Mouse (Mus musculus) embryonic facial prominence, embryonic 12.5 days (tissue): ENCODE measurements around the gene Vars2. TPM values are rescaled to one million over a fixed set of nuclear protein-coding genes. Genes with fewer than 3 reads are reported as not detected.

ENCODE experiments used
- ATAC-seq: fragments of 200-750 bp; cut with Nextera tagmentation; 2 replicates; pipeline ENCODE4 v1.8.0; 2017; ENCODE audit not compliant: insufficient number of reproducible peaks, insufficient read depth, low FRiP score, low TSS enrichment
- H3K27ac ChIP-seq: fragments of 300-500 bp; sonication (generic); 2 replicates; pipeline ENCODE4 v1.5.1; 2016; ENCODE audit warnings: mild to moderate bottlenecking
- H3K27me3 ChIP-seq: fragments of 300-500 bp; sonication (generic); 2 replicates; pipeline ENCODE4 v1.6.1; 2016; ENCODE audit warnings: mild to moderate bottlenecking, moderate library complexity
- H3K36me3 ChIP-seq: fragments of 300-500 bp; sonication (generic); 2 replicates; pipeline ENCODE4 v1.6.1; 2016; ENCODE audit warnings: mild to moderate bottlenecking
- H3K4me1 ChIP-seq: fragments of 300-500 bp; sonication (generic); 2 replicates; pipeline ENCODE4 v1.6.1; 2016
- H3K4me2 ChIP-seq: fragments of 300-500 bp; sonication (generic); replicated peaks from 2 replicates; pipeline ENCODE4 v1.6.1; 2016; ENCODE audit warnings: mild to moderate bottlenecking, moderate library complexity
- H3K4me3 ChIP-seq: fragments of 300-500 bp; sonication (generic); 2 replicates; pipeline ENCODE4 v1.5.1; 2016; ENCODE audit warnings: mild to moderate bottlenecking
- H3K9ac ChIP-seq: fragments of 300-500 bp; sonication (generic); 2 replicates; pipeline ENCODE4 v1.6.1; 2016; ENCODE audit warnings: mild to moderate bottlenecking, moderate library complexity
- H3K9me3 ChIP-seq: fragments of 300-500 bp; sonication (generic); 2 replicates; pipeline ENCODE4 v1.6.1; 2016; ENCODE audit warnings: mild to moderate bottlenecking, moderate library complexity
- WGBS: fragments of 180-500 bp; shearing (Covaris S2); methylation state at CpG from one replicate; pipeline ENCODE4 v1.1.7; 2016; 5-methylcytosine and 5-hydroxymethylcytosine counted together
- polyA plus RNA-seq: library from polyadenylated mRNA; unstranded; fragments of >200 nt; fragmentation: Nextera tagmentation; extraction: Ambion mirVana; gene quantifications from 2 replicates; pipeline ENCODE4 v1.2.1, GENCODE M21; 2016

The Vars2 gene
- polyA plus RNA-seq, 1 experiment from 2014 or later: 18.5 TPM

DNA sequence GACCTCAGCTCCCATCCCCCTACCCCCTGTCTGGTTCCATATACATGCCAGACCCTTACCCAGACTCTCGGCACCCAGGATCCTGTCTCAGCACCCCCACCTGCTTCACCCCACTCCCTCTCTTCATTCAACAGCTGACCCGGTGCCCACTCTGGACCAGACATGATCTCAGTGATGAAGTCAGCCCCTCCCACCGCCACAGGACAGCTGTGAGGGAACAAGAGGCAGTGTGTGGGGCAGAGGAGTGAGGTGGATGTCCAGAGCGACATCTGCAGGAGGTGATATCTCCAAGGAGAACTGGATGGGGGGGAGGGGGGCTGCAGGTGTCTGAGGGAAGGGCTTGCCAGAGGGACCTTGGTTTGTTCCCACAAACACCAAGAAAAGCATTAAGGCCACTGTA is 24.4 kb upstream of the Vars2 start:
- H3K4me3 ChIP-seq: no peak overlapping the region
- H3K4me2 ChIP-seq: no peak overlapping the region
- no peak overlapping the region for H3K27ac ChIP-seq
- no peak overlapping the region for H3K9ac ChIP-seq
- no peaks in the 10 kb centered on the region for H3K27me3 ChIP-seq
- no peak for ATAC-seq
- peaks cover 74% of the 10 kb centered on the region for H3K36me3 ChIP-seq
- H3K9me3 ChIP-seq: 0 out of 2 replicates have a peak, but pooled peaks cover 3% of the 10 kb centered on the region
- WGBS: 82% methylated on average over 4 of the region's 4 CpGs
- peaks cover 3% of the 10 kb centered on the region for H3K4me1 ChIP-seq

DNA sequence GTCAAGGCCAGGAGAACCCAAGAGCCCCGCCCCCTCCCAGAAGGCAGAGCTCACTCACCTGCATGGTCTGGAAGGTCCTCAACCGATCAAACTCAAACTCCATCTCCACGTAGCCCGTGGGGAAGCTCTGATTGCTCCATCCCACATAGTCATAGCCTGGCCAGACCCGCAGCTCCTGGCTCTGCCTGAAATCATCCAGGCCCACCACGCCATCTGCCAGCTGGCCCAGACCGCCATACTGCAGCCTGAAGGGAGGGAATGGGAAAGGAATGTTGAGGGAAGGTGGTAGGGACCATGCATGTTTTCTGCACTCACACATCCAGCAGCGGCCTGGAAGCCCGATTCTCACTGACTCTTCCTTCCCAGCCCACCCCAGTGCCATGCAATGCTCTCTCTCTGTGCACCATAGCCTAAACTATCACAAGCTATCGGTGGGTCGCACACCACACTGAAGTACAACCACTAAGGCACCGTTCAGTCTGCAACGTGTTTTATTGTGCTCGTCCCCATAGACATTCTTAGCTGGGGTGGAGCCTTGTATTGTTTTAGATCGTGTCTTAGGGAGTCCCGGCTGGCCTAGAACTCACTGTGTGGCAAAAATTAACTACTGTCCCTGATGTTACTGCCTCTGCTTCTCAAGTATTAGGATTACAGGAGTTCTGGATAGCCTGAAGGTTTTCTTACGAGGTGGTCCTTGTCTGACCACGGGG is 22.7 kb upstream of the Vars2 start:
- Histone ChIP-seq H3K27ac (no peak overlapping the region), H3K4me2 (no peak overlapping the region), H3K36me3 (peaks cover 84% of the 10 kb centered on the region), H3K4me3 (no peak overlapping the region), H3K9me3 (no peaks in the 10 kb centered on the region), H3K9ac (no peak overlapping the region), H3K4me1 (no peaks in the 10 kb centered on the region), H3K27me3 (0 out of 2 replicates have a peak, but pooled peaks cover 4% of the 10 kb centered on the region)
- WGBS: 90% methylated on average over 18 of the region's 18 CpGs
- ATAC-seq: no peak

DNA sequence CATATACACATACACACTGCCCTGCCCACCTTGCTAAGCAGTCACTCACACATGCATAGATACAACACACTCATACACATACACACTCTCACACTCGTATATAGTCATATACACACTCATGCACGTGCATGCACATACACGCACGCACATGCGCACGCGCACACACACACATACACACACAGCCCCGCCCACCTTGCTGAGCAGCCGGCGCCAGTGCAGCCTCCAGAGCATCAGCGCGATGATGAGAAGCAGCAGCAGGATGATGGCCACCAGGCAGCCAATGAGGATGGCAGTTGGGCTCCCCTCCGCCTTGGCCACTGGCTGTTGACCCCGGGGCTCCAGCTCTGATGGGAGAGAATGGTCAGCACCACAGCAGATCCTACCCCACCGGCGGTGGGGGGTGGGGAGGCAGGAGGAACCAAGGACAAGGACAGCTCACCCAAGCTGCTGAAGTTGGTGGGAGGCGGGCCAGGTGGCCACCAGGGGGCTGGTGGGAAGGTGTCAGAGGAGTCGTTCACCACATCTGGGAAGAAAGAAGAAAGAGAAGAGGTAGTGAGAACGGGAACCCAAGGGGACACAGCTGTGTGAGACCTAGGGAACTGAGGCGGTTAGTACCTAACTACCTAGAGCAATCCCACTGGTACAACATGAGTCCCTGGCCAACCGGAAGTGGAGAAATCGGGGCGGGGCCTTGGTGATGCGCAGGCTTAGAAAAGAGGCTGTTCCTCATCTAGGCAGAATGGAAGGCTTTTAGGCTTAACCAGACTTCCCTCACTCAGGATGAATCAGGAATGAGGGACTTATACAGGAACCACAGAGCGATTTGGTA is 21.2 kb upstream of the Vars2 start:
- Histone ChIP-seq H3K27ac (no peak overlapping the region), H3K27me3 (0 out of 2 replicates have a peak, but pooled peaks cover 4% of the 10 kb centered on the region), H3K4me1 (no peaks in the 10 kb centered on the region), H3K36me3 (peaks cover 94% of the 10 kb centered on the region), H3K9ac (no peak overlapping the region), H3K4me3 (no peak overlapping the region), H3K4me2 (no peak overlapping the region), H3K9me3 (no peaks in the 10 kb centered on the region)
- ATAC-seq: no peak
- 89% methylated on average over 25 of the region's 25 CpGs for WGBS

DNA sequence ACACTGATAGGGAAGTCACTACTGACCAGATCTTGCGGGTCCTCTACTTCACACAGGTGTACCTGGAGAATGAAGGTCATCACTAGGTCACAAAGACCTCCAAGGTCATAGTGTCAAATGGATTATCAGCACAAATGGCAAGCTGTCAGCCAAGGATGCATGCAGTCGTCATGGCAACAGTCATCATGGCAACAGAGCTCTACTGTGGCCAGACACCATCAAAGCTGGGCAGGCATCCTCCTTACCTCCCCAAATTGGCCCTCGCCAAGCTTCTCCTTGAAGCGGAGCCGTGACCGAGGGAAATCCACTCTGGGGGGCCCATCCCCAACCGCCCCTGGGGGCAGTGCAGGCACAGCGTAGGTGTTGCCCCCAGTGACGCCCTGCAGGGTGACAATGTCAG is 17.7 kb upstream of the Vars2 start:
- 80% methylated on average over 9 of the region's 9 CpGs for WGBS
- Histone ChIP-seq H3K36me3 (peaks cover 82% of the 10 kb centered on the region), H3K4me2 (no peak overlapping the region), H3K27me3 (0 out of 2 replicates have a peak, but pooled peaks cover 4% of the 10 kb centered on the region), H3K4me1 (no peaks in the 10 kb centered on the region), H3K9ac (no peak overlapping the region), H3K27ac (no peak overlapping the region), H3K9me3 (no peaks in the 10 kb centered on the region), H3K4me3 (no peak overlapping the region)
- no peak for ATAC-seq

DNA sequence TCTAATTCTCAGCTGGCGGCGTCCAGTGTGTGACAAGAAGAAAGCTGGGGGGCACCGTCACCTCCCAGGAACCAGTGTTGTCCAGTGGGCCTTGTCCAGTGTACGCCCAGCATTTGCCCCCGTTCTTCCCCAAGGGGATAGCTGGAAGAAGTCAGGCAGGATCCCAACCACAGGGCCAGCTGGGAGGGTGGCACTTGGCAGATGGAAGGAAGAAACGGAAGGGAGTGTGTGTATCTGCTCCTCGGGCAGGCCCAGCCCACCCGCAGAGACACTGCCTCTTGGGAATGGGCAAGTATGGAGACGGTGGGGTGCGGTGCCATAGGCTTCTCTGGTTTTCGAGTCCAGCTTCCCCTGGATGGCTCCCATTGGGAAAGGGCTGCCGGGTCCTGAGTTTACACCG is 14.6 kb upstream of the Vars2 start:
- H3K9ac ChIP-seq: no peak overlapping the region
- 0 out of 2 replicates have a peak, but pooled peaks cover 4% of the 10 kb centered on the region for H3K27me3 ChIP-seq
- no peaks in the 10 kb centered on the region for H3K4me1 ChIP-seq
- H3K4me3 ChIP-seq: no peak overlapping the region
- no peak overlapping the region for H3K4me2 ChIP-seq
- H3K27ac ChIP-seq: no peak overlapping the region
- peaks cover 52% of the 10 kb centered on the region for H3K36me3 ChIP-seq
- no peak for ATAC-seq
- WGBS: 85% methylated on average over 13 of the region's 13 CpGs
- no peaks in the 10 kb centered on the region for H3K9me3 ChIP-seq

DNA sequence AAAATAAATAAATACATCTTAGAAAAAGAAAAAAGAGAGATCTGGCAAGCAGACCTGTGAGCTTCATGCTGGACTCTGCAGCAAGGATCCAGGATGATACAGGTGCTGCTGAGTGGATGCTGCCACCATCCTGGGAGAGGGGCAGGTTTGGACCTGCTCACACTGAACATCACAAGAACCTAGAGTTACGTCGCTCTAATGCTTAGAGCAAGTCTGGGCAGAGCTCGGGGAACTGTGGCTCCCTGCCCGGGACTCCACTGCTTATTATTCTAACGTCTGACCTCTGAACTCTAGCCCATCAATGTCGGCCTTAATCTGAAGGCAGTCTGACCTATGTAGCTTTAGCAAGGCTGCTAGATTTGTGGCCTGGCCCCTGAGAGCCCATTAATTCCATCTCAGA is 13.2 kb upstream of the Vars2 start:
- no peak for ATAC-seq
- H3K9me3 ChIP-seq: no peaks in the 10 kb centered on the region
- 24% methylated on average over 6 of the region's 6 CpGs for WGBS
- no peak overlapping the region for H3K4me2 ChIP-seq
- H3K27ac ChIP-seq: no peak overlapping the region
- H3K9ac ChIP-seq: no peak overlapping the region
- H3K27me3 ChIP-seq: no peaks in the 10 kb centered on the region
- H3K36me3 ChIP-seq: peaks cover 38% of the 10 kb centered on the region
- H3K4me1 ChIP-seq: no peaks in the 10 kb centered on the region
- H3K4me3 ChIP-seq: no peak overlapping the region

DNA sequence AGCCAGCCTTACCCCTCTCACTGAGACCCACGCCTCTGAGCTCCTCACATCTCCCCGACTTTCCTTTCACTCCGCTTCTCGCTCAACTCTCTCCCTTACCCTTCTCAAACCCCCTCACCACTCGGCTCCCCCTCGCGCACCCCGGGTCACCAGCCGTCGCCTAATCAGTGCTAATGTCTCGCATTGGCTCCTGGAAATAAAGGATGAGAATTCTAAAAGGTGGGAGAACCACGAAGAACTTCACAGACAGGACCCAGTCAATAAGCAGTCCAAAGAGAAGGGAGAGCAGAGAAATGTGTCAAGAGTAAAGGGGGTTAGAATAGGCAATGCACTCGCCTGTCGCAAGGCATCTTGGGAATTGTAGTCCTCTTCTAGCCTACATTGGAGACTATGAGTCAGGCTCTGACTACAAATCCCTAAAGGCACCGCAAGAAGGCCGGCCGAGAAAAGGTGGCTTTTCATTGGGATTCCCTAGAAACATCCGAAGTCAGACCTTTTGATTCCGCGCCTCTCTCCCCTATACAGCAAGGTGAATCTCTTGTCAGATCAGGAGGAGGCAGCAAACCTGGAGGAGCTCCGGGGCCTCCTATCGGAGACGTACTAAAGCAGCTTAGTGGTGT is 6.1 kb upstream of the Vars2 start, which contains the start of gene Gtf2h4:
Gene Gtf2h4, minus strand, starts transcription at position 324 of the 620 bp plus-strand sequence.
- H3K9me3 ChIP-seq: no peaks in the 10 kb centered on the region
- H3K9ac ChIP-seq: peak within 1 kb of the TSS; percentile 81
- peak; percentile 91 for ATAC-seq
- H3K4me2 ChIP-seq: peak within 1 kb of the TSS; percentile 71
- H3K36me3 ChIP-seq: peaks cover 19% of the 10 kb centered on the region
- no peak within 1 kb of the TSS for H3K27ac ChIP-seq
- peaks cover 6% of the 10 kb centered on the region; the same call in 1 of the 2 replicates for H3K4me1 ChIP-seq
- WGBS: 2% methylated on average over 23 of the region's 23 CpGs
- H3K27me3 ChIP-seq: no peaks in the 10 kb centered on the region
- H3K4me3 ChIP-seq: peak within 1 kb of the TSS; percentile 83

DNA sequence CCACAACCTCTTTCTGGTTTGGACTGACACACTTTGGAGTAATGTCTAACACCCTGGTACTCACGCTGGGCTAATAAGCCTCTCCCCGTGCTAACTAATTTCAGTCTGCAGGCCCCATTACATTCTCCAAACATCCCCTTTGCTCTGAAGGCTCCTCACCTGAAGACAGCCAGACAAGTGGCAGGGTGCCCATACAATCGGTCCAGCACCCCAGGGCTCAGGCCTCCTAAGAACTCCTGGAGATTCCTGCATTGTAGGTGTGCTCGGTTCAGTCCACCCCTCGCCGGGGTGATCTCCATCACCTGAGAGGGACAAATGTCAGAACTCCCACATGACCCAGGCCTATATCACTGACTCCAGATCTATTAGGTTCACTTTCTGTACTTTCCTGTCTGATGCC is 5.1 kb upstream of the Vars2 start:
- 88% methylated on average over 6 of the region's 6 CpGs for WGBS
- Histone ChIP-seq H3K27ac (no peak overlapping the region), H3K36me3 (peaks cover 19% of the 10 kb centered on the region), H3K9me3 (no peaks in the 10 kb centered on the region), H3K9ac (peak overlapping the region; percentile 81; the same call in 1 of the 2 replicates), H3K27me3 (no peaks in the 10 kb centered on the region), H3K4me1 (peaks cover 10% of the 10 kb centered on the region), H3K4me2 (peak overlapping the region; percentile 71), H3K4me3 (peak overlapping the region; percentile 83; the same call in 1 of the 2 replicates)
- no peak for ATAC-seq

DNA sequence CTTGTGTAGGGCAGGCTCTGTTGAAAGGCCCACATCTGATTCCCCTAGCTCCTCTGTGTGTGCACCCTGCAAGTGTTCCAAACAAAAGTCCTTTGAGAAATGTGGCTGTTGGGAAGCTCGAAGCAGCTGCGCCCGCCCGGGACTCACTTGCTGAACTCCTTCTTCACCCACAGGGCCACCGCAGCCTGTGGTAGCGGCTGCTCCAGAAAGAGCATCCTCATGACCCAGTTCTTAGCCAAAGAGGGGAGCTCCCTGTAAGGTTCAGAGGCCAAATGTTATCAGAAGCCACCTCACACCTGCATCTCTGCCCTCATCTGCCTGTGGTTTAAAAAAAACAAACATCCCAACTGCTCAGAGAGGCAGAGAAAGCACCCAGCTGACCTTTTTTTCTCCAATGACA is 4.5 kb upstream of the Vars2 start:
- no peaks in the 10 kb centered on the region for H3K27me3 ChIP-seq
- peaks cover 19% of the 10 kb centered on the region for H3K36me3 ChIP-seq
- no peaks in the 10 kb centered on the region for H3K9me3 ChIP-seq
- no peak overlapping the region for H3K4me2 ChIP-seq
- H3K4me3 ChIP-seq: no peak overlapping the region
- 86% methylated on average over 6 of the region's 6 CpGs for WGBS
- ATAC-seq: no peak
- peaks cover 10% of the 10 kb centered on the region for H3K4me1 ChIP-seq
- H3K27ac ChIP-seq: no peak overlapping the region
- no peak overlapping the region for H3K9ac ChIP-seq

DNA sequence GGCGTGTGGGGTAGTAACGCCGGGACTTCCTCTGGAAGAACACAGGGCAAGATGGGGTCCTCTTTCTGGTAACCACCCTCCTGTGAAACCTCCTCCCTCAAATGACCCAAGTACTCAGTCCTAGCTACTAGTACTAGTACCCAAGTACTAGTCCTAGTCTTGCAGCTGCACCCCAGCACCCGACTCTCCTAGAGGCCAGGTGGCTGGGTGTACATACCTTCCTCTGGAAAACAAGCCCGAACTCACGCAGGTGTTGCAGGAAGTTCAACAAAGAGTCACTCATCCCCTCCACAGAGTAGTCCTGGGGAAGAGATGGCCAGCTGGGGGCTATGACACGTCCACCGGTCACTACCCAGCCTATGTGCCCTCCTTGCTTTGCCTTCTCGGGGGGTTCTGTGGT is 2.3 kb upstream of the Vars2 start:
- no peak overlapping the region for H3K9ac ChIP-seq
- WGBS: 91% methylated on average over 9 of the region's 9 CpGs
- no peak overlapping the region for H3K4me2 ChIP-seq
- no peak overlapping the region for H3K27ac ChIP-seq
- H3K36me3 ChIP-seq: peaks cover 22% of the 10 kb centered on the region
- H3K4me1 ChIP-seq: peaks cover 22% of the 10 kb centered on the region
- no peak overlapping the region for H3K4me3 ChIP-seq
- H3K27me3 ChIP-seq: no peaks in the 10 kb centered on the region
- ATAC-seq: no peak
- H3K9me3 ChIP-seq: no peaks in the 10 kb centered on the region

DNA sequence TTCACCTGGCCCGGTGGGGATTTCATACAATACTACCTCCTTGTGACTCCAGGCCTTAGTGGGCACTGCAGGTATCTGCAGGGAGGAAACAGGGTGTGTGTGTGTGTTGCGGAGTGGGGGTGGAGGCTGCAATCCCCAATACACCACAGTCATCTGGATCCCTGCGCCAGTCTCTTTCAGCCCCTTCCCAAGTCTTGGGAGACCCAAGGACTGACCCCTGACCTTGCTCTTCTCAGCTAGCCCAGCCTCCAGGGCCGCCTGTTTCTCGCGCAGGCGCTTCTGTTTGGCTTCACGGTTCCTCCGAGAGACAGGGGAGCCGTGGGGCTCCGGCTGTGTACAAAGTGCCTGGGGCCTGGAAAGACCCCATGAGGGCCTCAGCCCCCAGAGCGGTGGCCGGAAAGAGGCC is 538 bp downstream of the Vars2 start:
- Histone ChIP-seq H3K4me1 (peaks cover 16% of the 10 kb centered on the region), H3K36me3 (peaks cover 41% of the 10 kb centered on the region), H3K9ac (peak overlapping the region; percentile 90), H3K27ac (peak overlapping the region; percentile 85), H3K27me3 (no peaks in the 10 kb centered on the region), H3K4me3 (peak overlapping the region; percentile 72), H3K4me2 (peak overlapping the region; percentile 89), H3K9me3 (no peaks in the 10 kb centered on the region)
- ATAC-seq: peak; percentile 32
- 2% methylated on average over 13 of the region's 13 CpGs for WGBS
